12 mouse cellular contexts compared by ENCODE assay signal in the genomic region with DNA sequence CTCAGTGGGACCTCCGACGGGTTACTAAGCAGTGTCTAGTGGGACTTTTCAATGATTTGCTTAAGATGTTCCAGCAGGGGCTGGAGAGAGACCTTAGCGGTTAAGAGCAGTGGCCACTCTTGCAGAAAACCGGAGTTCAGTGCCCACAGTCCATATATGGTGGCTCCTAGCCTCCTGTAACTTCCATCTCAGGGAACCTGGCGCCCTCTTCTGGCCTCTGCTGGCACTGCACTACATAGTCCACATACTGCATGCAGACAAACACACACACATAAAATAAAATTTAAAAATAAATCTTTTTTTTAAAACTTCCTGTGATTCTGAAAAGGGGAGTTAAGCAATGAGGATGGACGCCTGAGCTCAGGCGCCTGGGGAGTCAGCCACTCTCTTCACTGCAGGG. TPM values are rescaled to one million over a fixed set of nuclear protein-coding genes. Genes with fewer than 3 reads are reported as not detected.
DNase-seq lines count a peak whose midpoint lies in the region; ATAC-seq and TF ChIP-seq lines count a peak whose summit lies in the region.
"Had no signal": no experiment of that assay in that cellular context is flagged by ENCODE, and none has a peak within 500 bp of the region (broad histone marks: within the 10 kb centered on the region; RNA-seq: fewer than 3 reads in every experiment).

No protein-coding gene starts in this region.

- peak; percentile 64 for TF ChIP-seq CTCF in bone marrow, adult 2 months (IDR thresholded peaks at IDR 0.05; ENCODE audit: control insufficient read depth, insufficient read depth, low read length)
- peak; percentile 41 for TF ChIP-seq CTCF in stomach, postnatal 0 days (IDR thresholded peaks at IDR 0.05; ENCODE audit: low read depth)

- no peak for TF ChIP-seq EP300 in stomach, postnatal 0 days (optimal IDR thresholded peaks at IDR 0.05)

- no peaks in the 10 kb centered on the region for H3K9me3 ChIP-seq in limb, embryonic 11.5 days (ENCODE audit: control insufficient read depth, low read length)
- H3K9me3 ChIP-seq in limb, embryonic 10.5 days (replicated peaks), result no peaks in the 10 kb centered on the region
- no peaks in the 10 kb centered on the region for H3K9me3 ChIP-seq in stomach, postnatal 0 days (ENCODE audit: control insufficient read depth, low read length)

- TF ChIP-seq POLR2A in bone marrow, adult 2 months (IDR thresholded peaks at IDR 0.05; ENCODE audit: borderline replicate concordance, control insufficient read depth, low read depth, low read length), result no peak

- H3K4me3 ChIP-seq in limb, embryonic 11.5 days (ENCODE audit: low read depth, low read length), result no peak overlapping the region
- H3K4me3 ChIP-seq in limb, embryonic 10.5 days, result no peak overlapping the region
- H3K4me3 ChIP-seq in bone marrow, adult 2 months (replicated peaks; ENCODE audit: control insufficient read depth, low read depth, low read length), result no peak overlapping the region
- H3K4me3 ChIP-seq in stomach, postnatal 0 days (ENCODE audit: low read depth, low read length), result no peak overlapping the region

- H3K27ac ChIP-seq in limb, embryonic 11.5 days (replicated peaks; ENCODE audit: low read depth, low read length), result no peak overlapping the region
- no peak overlapping the region for H3K27ac ChIP-seq in limb, embryonic 10.5 days
- no peak overlapping the region for H3K27ac ChIP-seq in bone marrow, adult 2 months (ENCODE audit: control insufficient read depth, insufficient read depth, low read depth, low read length, poor library complexity)
- no peak overlapping the region for H3K27ac ChIP-seq in stomach, postnatal 0 days (replicated peaks)

- no peak for ATAC-seq in limb, embryonic 11.5 days (ENCODE audit: insufficient number of reproducible peaks, low FRiP score, low TSS enrichment, low read depth)
- no peak for ATAC-seq in stomach, postnatal 0 days (ENCODE audit: low FRiP score, low TSS enrichment)

- H3K9ac ChIP-seq in limb, embryonic 11.5 days (ENCODE audit: low read length), result no peak overlapping the region
- no peak overlapping the region for H3K9ac ChIP-seq in stomach, postnatal 0 days (ENCODE audit: low read length)

- H3K27me3 ChIP-seq in limb, embryonic 11.5 days (ENCODE audit: control insufficient read depth, insufficient read depth, low read length), result no peaks in the 10 kb centered on the region
- H3K27me3 ChIP-seq in limb, embryonic 10.5 days (ENCODE audit: low read depth, poor library complexity, severe bottlenecking), result no peaks in the 10 kb centered on the region
- H3K27me3 ChIP-seq in stomach, postnatal 0 days (ENCODE audit: control insufficient read depth, insufficient read depth, low read length), result no peaks in the 10 kb centered on the region

- peak; percentile 28 for DNase-seq in adrenal gland, postnatal 14 days
- DNase-seq in adrenal gland, postnatal 36 days, result no peak
- DNase-seq in limb, embryonic 11.5 days (ENCODE audit: low spot score), result peak; percentile 42
- DNase-seq in limb, embryonic 10.5 days (ENCODE audit: low spot score), result no peak
- no peak for DNase-seq in stomach, postnatal 0 days (ENCODE audit: low spot score)
- no peak for DNase-seq in urinary bladder, postnatal 25 days (ENCODE audit: low spot score)
- DNase-seq in adipocyte (ENCODE audit: low spot score), result no peak
- DNase-seq: gastrocnemius, postnatal 25 days had no signal

- no peaks in the 10 kb centered on the region for H3K4me1 ChIP-seq in limb, embryonic 11.5 days (ENCODE audit: control insufficient read depth, insufficient read depth, low read length)
- H3K4me1 ChIP-seq in limb, embryonic 10.5 days, result no peaks in the 10 kb centered on the region
- H3K4me1 ChIP-seq in bone marrow, adult 2 months (ENCODE audit: control insufficient read depth, insufficient read depth, low read length), result no peaks in the 10 kb centered on the region; the same call in 1 of the 2 replicates
- no peaks in the 10 kb centered on the region for H3K4me1 ChIP-seq in stomach, postnatal 0 days (replicated peaks; ENCODE audit: control insufficient read depth, insufficient read depth)

- H3K36me3 ChIP-seq in limb, embryonic 11.5 days (ENCODE audit: control insufficient read depth, insufficient read depth, low read length), result no peaks in the 10 kb centered on the region
- H3K36me3 ChIP-seq in limb, embryonic 10.5 days, result no peaks in the 10 kb centered on the region
- no peaks in the 10 kb centered on the region for H3K36me3 ChIP-seq in stomach, postnatal 0 days (ENCODE audit: control insufficient read depth, insufficient read depth, low read length)

- no peak overlapping the region for H3K4me2 ChIP-seq in limb, embryonic 11.5 days (ENCODE audit: low read depth, severe bottlenecking)
- no peak overlapping the region for H3K4me2 ChIP-seq in stomach, postnatal 0 days (replicated peaks; ENCODE audit: low read depth)

- WGBS in limb, embryonic 11.5 days, result 82% methylated on average over 7 of the region's 7 CpGs
- 76% methylated on average over 7 of the region's 7 CpGs for WGBS in limb, embryonic 10.5 days
- WGBS in bone marrow, adult 2 months, result 68% methylated on average over 7 of the region's 7 CpGs
- 73% methylated on average over 7 of the region's 7 CpGs for WGBS in stomach, postnatal 0 days

RNA-seq across cellular contexts. Expression of a gene that starts 6.3 kb away (rescaled TPM):
- 0.23 TPM in 1 of 2 replicates, not detected in the other for total RNA-seq in adrenal gland, postnatal 14 days (2021)
- not detected for total RNA-seq in adrenal gland, postnatal 36 days (2021)
- polyA plus RNA-seq in limb, embryonic 11.5 days (2014; fragmentation: Nextera tagmentation; extraction: Ambion mirVana), result not detected in 2 replicates
- polyA plus RNA-seq in limb, embryonic 10.5 days (2016; fragmentation: Nextera tagmentation; extraction: Ambion mirVana), result not detected in 2 replicates
- polyA plus RNA-seq in bone marrow, adult 2 months (2011; ENCODE audit: insufficient read depth, insufficient read length, low replicate concordance, missing spikeins), result not detected in 2 replicates
- 0.04 TPM in 1 of 2 replicates, not detected in the other for polyA plus RNA-seq in stomach, postnatal 0 days (2015; fragmentation: Nextera tagmentation; extraction: Ambion mirVana)
- total RNA-seq: common myeloid progenitor, adult 5-6 weeks; gastrocnemius, postnatal 25 days had no signal
- polyA plus RNA-seq: C2C12; lung, embryonic 16.5 days had no signal

RNA-seq across cellular contexts. Expression of a gene that starts 15.4 kb away (rescaled TPM):
- total RNA-seq in adrenal gland, postnatal 14 days (2021), result 1.2 and 2.4 TPM in 2 replicates
- 1 to 10 TPM; 1.2 to 1.8 TPM for total RNA-seq in adrenal gland, postnatal 36 days (2021)
- polyA plus RNA-seq in limb, embryonic 11.5 days (2014; fragmentation: Nextera tagmentation; extraction: Ambion mirVana), result 0.70 and 0.73 TPM in 2 replicates
- 0.53 and 1.3 TPM in 2 replicates for polyA plus RNA-seq in limb, embryonic 10.5 days (2016; fragmentation: Nextera tagmentation; extraction: Ambion mirVana)
- 0.92 and 3.7 TPM in 2 replicates for polyA plus RNA-seq in bone marrow, adult 2 months (2011; ENCODE audit: insufficient read depth, insufficient read length, low replicate concordance, missing spikeins)
- 0.59 and 0.86 TPM in 2 replicates for polyA plus RNA-seq in stomach, postnatal 0 days (2015; fragmentation: Nextera tagmentation; extraction: Ambion mirVana)
- total RNA-seq: gastrocnemius, postnatal 25 days had no signal
- polyA plus RNA-seq: C2C12 had no signal

RNA-seq across cellular contexts. Expression of a gene that starts 28.6 kb away (rescaled TPM):
- 0.26 and 0.64 TPM in 2 replicates for total RNA-seq in adrenal gland, postnatal 14 days (2021)
- under 1 TPM; 0.23 to 0.30 TPM for total RNA-seq in adrenal gland, postnatal 36 days (2021)
- not detected in 2 replicates for polyA plus RNA-seq in limb, embryonic 11.5 days (2014; fragmentation: Nextera tagmentation; extraction: Ambion mirVana)
- not detected in 2 replicates for polyA plus RNA-seq in limb, embryonic 10.5 days (2016; fragmentation: Nextera tagmentation; extraction: Ambion mirVana)
- polyA plus RNA-seq in bone marrow, adult 2 months (2011; ENCODE audit: insufficient read depth, insufficient read length, low replicate concordance, missing spikeins), result 1.1 and 1.8 TPM in 2 replicates
- polyA plus RNA-seq in stomach, postnatal 0 days (2015; fragmentation: Nextera tagmentation; extraction: Ambion mirVana), result 0.13 and 0.16 TPM in 2 replicates
- total RNA-seq: common myeloid progenitor, adult 5-6 weeks had no signal
- polyA plus RNA-seq: C2C12 had no signal

RNA-seq across cellular contexts. Expression of a gene that starts 57.7 kb away (rescaled TPM):
- total RNA-seq in adrenal gland, postnatal 14 days (2021), result 1.1 TPM in 1 of 2 replicates, not detected in the other
- not detected for total RNA-seq in adrenal gland, postnatal 36 days (2021)
- 0.07 and 0.10 TPM in 2 replicates for polyA plus RNA-seq in limb, embryonic 11.5 days (2014; fragmentation: Nextera tagmentation; extraction: Ambion mirVana)
- not detected in 2 replicates for polyA plus RNA-seq in limb, embryonic 10.5 days (2016; fragmentation: Nextera tagmentation; extraction: Ambion mirVana)
- 0.29 and 0.60 TPM in 2 replicates for polyA plus RNA-seq in bone marrow, adult 2 months (2011; ENCODE audit: insufficient read depth, insufficient read length, low replicate concordance, missing spikeins)
- polyA plus RNA-seq in stomach, postnatal 0 days (2015; fragmentation: Nextera tagmentation; extraction: Ambion mirVana), result not detected in 2 replicates
- total RNA-seq: common myeloid progenitor, adult 5-6 weeks; gastrocnemius, postnatal 25 days had no signal
- polyA plus RNA-seq: C2C12 had no signal

Comparison
In these comparisons a context has a peak if more than half of its experiments do, and no peak if none do; other contexts are left out.
1. DNase-seq: peak in adrenal gland, postnatal 14 days (single experiment) and limb, embryonic 11.5 days (single experiment); none in adrenal gland, postnatal 36 days (0 of 2), limb, embryonic 10.5 days (single experiment), stomach, postnatal 0 days (single experiment), urinary bladder, postnatal 25 days (single experiment) and adipocyte (single experiment).